Mouse (Mus musculus) spleen, postnatal 10 days (tissue): ENCODE results near the gene Olfr885.

ENCODE experiments used
- DNase-seq, 2 experiments: peaks; one replicate each; pipeline ENCODE4 v3.0.0; 2021 to 2022; ENCODE audit warnings: low spot score in 2 of 2

Gene Olfr885

GRCm38 (mm10) chr9:38061022-38061421 is at the start of gene Olfr885:
Gene Olfr885, plus strand, starts transcription at chr9:38061322.
- DNase-seq: no peak

DNA sequence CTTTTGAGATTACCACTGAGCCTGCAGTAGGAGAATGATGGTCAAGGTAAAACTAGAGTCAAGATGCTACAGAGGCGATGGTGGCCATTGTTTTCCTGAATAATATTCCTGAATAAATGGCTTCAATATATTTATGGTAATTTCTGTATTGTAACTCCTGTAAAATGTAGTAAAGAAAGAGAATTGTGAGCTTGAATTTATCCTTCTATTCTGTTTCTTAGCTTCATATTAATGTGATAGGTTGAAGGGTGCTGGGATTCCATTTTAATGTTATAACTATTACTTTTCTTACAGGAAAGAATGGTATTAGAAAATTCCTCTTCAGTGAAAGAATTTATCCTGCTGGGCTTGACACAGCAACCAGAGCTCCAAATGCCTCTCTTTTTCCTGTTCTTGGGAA is 35.6 kb upstream of the Olfr885 start, which contains the start of gene Olfr883:
Gene Olfr883 (plus strand): TSS at position 301 of the 400 bp plus-strand sequence.
- no peak for DNase-seq

GRCm38 (mm10) chr9:38046255-38046654 is 14.9 kb upstream of the Olfr885 start, which contains the start of gene Olfr884:
Gene Olfr884, plus strand, starts transcription at chr9:38046555.
- DNase-seq: no peak

DNA sequence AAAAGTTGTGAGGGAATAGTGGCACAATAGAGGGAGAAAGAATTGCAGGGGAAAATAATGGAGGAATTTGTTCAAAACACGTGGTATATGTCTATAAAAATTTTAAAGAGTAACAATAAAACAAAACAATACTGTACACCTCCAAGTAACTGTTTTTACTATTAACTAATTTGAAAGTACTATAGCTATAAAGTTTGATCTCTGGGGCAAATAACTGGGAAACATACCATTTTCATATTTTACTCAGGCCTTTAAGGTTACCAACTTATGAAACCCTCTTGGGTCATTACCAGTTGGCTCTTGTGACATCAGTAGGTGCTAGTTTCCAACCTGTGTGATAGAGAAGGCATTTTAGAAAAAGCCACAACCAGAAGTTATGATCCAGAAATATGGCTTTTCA is 22.6 kb downstream of the Olfr885 start, which contains the start of gene Olfr887:
Gene Olfr887 (plus strand): TSS at position 301 of the 400 bp plus-strand sequence.
- DNase-seq: no peak

DNA sequence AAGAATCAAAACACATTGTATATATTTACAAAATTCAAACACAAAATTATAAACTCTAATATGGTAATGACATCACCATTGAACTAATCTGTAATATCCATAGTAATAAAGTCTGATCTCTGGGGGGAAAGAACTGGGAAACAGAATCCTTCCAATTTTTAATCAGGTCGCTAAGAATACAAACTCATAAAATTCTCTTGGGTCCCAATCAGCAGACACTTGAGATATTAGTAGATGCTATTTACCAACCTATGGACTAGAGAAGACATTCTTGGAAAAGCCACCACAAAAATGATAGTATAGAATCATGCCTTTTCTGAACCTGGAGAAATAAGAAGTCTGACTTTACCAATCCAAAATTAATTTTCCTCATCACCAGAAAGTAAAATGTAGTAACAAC is 46.7 kb downstream of the Olfr885 start, which contains the start of gene Olfr888:
Gene Olfr888 (plus strand): TSS at position 301 of the 400 bp plus-strand sequence.
- DNase-seq: no peak
